Mouse (Mus musculus): ENCODE results near the gene Cfb. TPM values are rescaled to one million over a fixed set of nuclear protein-coding genes. Genes with fewer than 3 reads are reported as not detected.
"Not testable (repeated sequence)": the region's sequence is repeated elsewhere in the genome, so short reads cannot be mapped to it uniquely, and the experiment has no call there.

The Cfb gene
- 0.08 and 0.32 TPM in 2 replicates for polyA plus RNA-seq (2012; rRNA removed)

DNA sequence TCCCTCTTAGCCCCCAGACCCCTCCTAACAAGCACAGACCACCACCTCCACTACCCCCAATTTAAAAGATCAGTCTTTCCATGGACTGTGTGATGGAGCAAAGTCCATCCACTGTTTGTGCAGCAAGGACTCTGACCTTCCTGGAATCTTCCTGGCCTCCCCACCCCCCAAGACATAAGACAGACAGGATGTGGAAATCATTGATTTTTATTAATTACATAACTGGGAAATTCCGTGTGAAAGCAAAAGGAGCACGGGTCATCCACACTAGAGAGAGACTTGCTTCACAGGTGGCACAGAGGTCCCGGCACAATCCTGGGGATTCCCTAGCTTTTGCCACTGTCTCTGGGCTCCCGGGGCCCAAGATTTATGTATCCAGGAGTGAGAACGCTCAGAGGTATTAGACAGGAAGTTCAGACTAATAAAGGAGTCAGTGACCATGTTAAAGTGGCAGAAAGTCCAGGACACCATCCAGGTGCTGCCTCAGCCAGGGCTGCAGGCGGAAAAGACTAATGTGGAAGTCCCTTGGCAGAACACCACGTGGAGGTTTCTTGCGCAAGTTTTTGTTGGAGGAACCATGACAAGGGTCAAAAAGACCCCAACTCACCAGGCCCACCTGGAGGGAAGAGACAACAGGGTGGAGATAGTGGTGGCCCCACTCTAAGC lies at the start of gene Cfb:
Gene Cfb (minus strand): TSS at position 103 of the 666 bp plus-strand sequence.
- no peaks in the 10 kb centered on the region for H3K4me1 ChIP-seq (ENCODE audit: control insufficient read depth, insufficient read depth, low read length)
- H3K4me3 ChIP-seq (ENCODE audit: insufficient read depth, low read length): no peak within 1 kb of the TSS
- no peak within 1 kb of the TSS for H3K27ac ChIP-seq (ENCODE audit: insufficient read depth, low read length)
- TF ChIP-seq CTCF (IDR thresholded peaks at IDR 0.05; ENCODE audit: extremely low read depth, insufficient read depth, low read length) (no peak), POLR2A (IDR thresholded peaks at IDR 0.05; ENCODE audit: extremely low read depth, insufficient read depth, low read length) (no peak)

DNA sequence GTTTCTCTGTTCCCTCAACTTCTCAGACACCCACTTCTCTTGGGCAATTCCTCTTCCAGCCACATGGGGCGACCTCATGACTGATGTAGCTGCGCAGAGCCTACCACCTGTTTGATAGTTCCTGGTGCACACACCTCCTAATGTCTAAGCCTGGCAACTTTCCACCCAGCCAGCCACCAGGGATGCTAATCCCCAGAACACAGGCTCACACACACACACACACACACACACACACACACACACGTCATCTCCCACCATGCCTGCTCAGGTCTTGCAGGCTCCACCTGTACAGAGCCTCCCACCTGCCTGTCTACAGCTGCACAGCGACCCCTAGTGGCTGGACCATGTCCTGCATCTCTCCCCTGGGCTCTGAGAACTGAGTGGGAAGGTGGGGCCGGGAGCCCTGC lies 49.6 kb upstream of the Cfb start:
- no peak overlapping the region for H3K27ac ChIP-seq (ENCODE audit: insufficient read depth, low read length)
- no peaks in the 10 kb centered on the region for H3K4me1 ChIP-seq (ENCODE audit: control insufficient read depth, insufficient read depth, low read length)
- TF ChIP-seq POLR2A (IDR thresholded peaks at IDR 0.05; ENCODE audit: extremely low read depth, insufficient read depth, low read length) (no peak), CTCF (IDR thresholded peaks at IDR 0.05; ENCODE audit: extremely low read depth, insufficient read depth, low read length) (peak; percentile 76)
- H3K4me3 ChIP-seq (ENCODE audit: insufficient read depth, low read length): no peak overlapping the region

DNA sequence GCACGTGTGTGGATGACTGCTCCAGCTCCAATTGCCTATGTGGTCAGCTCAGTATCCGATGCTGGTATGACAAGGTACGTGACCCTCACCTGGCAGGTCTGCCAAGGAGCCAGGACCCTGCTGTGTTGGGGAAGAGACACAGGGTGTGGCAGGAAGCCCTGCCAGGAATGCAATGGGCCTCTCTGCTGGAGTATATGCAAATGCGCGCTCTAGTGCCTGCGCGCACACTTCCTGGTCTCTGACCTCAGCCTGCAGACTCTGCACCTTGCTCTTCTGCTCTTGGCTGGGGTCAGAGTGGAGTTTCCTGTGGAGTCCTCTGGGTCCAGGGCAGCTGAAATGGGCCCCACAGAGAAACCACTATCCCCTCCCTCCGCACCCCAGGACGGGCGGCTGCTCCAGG lies 48.7 kb upstream of the Cfb start:
- TF ChIP-seq CTCF (IDR thresholded peaks at IDR 0.05; ENCODE audit: extremely low read depth, insufficient read depth, low read length) (no peak), POLR2A (IDR thresholded peaks at IDR 0.05; ENCODE audit: extremely low read depth, insufficient read depth, low read length) (no peak)
- H3K4me1 ChIP-seq (ENCODE audit: control insufficient read depth, insufficient read depth, low read length): no peaks in the 10 kb centered on the region
- no peak overlapping the region for H3K4me3 ChIP-seq (ENCODE audit: insufficient read depth, low read length)
- H3K27ac ChIP-seq (ENCODE audit: insufficient read depth, low read length): no peak overlapping the region

DNA sequence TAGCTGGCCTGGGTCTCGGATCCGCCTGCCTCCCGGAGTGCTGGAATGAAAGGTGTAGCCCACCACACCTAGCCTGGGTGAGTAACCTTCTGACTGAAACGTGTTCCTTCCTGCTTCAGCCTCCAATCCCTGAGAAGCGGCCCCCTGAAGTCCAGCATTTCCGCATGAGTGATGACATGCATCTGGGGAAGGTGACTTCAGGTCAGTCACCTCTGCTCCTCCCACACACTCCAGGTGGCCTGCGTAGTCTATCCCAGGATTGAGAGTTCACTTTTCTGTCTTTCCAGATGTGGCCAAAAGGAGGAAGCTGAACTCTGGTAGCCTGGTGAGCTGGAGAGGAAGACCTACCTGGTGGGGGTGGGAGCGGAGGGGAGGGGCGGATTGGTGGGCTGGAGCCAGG lies 40.6 kb upstream of the Cfb start:
- Histone ChIP-seq H3K4me1 (ENCODE audit: control insufficient read depth, insufficient read depth, low read length) (no peaks in the 10 kb centered on the region; the same call in 1 of the 2 replicates), H3K4me3 (ENCODE audit: insufficient read depth, low read length) (no peak overlapping the region), H3K27ac (ENCODE audit: insufficient read depth, low read length) (no peak overlapping the region)
- TF ChIP-seq CTCF (IDR thresholded peaks at IDR 0.05; ENCODE audit: extremely low read depth, insufficient read depth, low read length) (no peak), POLR2A (IDR thresholded peaks at IDR 0.05; ENCODE audit: extremely low read depth, insufficient read depth, low read length) (no peak)

DNA sequence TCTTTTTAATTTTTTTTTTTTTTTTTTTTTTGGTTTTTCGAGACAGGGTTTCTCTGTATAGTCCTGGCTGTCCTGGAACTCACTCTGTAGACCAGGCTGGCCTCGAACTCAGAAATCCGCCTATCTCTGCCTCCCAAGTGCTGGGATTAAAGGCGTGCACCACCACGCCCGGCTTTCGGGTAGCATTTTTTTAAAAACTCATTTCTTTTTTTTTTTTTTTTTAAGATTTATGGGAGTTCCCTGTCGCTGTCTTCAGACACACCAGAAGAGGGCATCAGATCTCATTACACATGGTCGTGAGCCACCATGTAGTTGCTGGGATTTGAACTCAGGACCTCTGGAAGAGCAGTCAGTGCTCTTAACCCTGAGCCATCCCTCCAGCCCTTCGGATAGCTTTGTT lies 39.6 kb upstream of the Cfb start:
- H3K4me3 ChIP-seq (ENCODE audit: insufficient read depth, low read length): not testable (repeated sequence)

DNA sequence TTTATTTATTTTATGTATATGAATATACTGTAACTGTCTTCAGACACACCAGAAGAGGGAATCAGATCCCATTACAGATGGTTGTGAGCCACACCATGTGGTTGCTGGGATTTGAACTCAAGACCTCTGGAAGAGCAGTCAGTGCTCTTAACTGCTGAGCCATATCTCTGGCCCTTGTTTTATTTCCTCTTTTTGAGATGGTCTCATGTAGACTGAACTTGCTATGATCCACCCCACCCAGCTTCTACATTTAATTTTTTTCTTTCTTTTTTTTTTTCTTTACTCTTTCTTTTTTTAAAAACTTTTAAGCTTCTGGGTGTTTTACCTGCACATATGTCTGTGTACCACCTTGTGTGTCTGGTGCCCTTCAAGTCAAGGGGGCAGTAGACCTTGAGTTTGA lies 38.5 kb upstream of the Cfb start:
- H3K4me3 ChIP-seq (ENCODE audit: insufficient read depth, low read length); H3K4me1 ChIP-seq (ENCODE audit: control insufficient read depth, insufficient read depth, low read length); H3K27ac ChIP-seq (ENCODE audit: insufficient read depth, low read length): not testable (repeated sequence)

More for the DNA sequence above, 39.6 kb upstream of the Cfb start:
- not testable (repeated sequence) for H3K4me1 ChIP-seq (ENCODE audit: control insufficient read depth, insufficient read depth, low read length); H3K27ac ChIP-seq (ENCODE audit: insufficient read depth, low read length)

DNA sequence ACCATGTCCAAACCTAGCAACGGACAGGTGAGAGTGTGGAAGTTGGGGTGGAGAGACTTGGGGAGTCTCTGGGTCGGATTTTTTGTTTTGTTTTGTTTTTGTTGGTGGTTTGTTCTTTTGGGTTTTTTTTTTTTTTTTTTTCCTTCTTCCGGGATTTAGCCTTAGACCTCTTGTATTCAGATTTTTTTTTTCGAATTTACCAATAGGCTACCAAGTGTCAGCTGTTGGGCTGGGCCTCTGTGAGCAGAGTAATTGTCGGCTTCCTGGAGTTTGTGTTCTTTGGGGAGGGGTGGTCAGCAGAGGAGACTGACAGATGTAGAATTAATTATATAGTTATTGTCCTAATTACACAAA lies 37.5 kb upstream of the Cfb start:
- peak overlapping the region; percentile 53 for H3K4me3 ChIP-seq (ENCODE audit: insufficient read depth, low read length)
- peaks cover 3% of the 10 kb centered on the region; the same call in 1 of the 2 replicates for H3K4me1 ChIP-seq (ENCODE audit: control insufficient read depth, insufficient read depth, low read length)
- no peak for TF ChIP-seq POLR2A (IDR thresholded peaks at IDR 0.05; ENCODE audit: extremely low read depth, insufficient read depth, low read length)
- no peak for TF ChIP-seq CTCF (IDR thresholded peaks at IDR 0.05; ENCODE audit: extremely low read depth, insufficient read depth, low read length)
- H3K27ac ChIP-seq (ENCODE audit: insufficient read depth, low read length): no peak overlapping the region

DNA sequence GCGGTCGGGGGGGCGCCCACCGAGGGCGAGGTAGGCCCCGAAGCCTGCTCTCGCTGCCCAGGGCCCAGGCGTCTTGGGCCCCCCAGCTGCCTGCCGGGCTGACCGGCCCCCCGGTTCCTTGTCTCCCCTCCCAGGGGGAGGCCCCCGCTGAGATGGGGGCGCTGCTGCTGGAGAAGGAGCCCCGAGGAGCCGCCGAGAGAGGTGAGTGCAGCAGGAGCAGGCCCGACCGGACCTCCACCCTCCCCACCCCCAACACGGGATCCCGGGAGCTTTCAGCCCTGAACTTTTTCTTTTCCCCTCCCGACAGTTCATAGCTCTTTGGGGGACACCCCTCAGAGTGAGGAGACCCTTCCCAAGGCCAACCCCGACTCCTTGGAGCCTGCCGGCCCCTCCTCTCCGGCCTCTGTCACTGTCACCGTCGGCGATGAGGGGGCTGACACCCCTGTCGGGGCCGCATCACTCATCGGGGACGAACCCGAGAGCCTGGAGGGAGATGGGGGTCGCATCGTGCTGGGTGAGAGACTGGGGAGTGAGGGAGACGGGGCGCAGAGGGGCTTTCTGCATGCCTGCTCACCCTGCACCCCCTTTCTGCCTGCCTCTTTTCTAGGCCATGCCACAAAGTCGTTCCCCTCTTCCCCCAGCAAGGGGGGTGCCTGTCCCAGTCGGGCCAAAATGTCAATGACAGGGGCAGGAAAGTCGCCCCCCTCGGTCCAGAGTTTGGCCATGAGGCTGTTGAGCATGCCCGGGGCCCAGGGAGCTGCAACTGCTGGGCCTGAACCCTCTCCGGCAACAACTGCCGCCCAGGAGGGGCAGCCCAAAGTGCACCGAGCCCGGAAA lies 37.0 kb upstream of the Cfb start:
- H3K4me3 ChIP-seq (ENCODE audit: insufficient read depth, low read length): peak overlapping the region; percentile 53
- peaks cover 3% of the 10 kb centered on the region; the same call in 1 of the 2 replicates for H3K4me1 ChIP-seq (ENCODE audit: control insufficient read depth, insufficient read depth, low read length)
- TF ChIP-seq POLR2A (IDR thresholded peaks at IDR 0.05; ENCODE audit: extremely low read depth, insufficient read depth, low read length): no peak
- H3K27ac ChIP-seq (ENCODE audit: insufficient read depth, low read length): peak overlapping the region; percentile 79

DNA sequence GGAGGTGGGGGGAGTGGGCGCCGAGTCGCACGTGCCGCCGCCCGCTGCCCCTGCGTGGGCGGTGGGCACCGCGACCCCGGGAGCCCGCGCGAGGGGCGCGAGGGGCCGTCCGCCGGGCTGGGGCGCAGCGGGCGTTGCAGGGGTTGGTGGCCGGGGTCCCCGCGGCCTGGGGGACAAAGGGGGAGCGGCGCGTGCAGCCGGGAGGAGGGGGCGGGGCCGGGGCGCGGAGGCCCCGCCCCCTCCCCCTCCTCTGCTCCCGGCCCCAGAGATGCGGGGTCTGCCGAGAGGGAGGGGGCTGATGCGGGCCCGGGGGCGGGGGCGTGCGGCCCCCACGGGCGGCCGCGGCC lies 36.4 kb upstream of the Cfb start:
- peak overlapping the region; percentile 53 for H3K4me3 ChIP-seq (ENCODE audit: insufficient read depth, low read length)
- no peak for TF ChIP-seq CTCF (IDR thresholded peaks at IDR 0.05; ENCODE audit: extremely low read depth, insufficient read depth, low read length)
- no peak for TF ChIP-seq POLR2A (IDR thresholded peaks at IDR 0.05; ENCODE audit: extremely low read depth, insufficient read depth, low read length)
- H3K4me1 ChIP-seq (ENCODE audit: control insufficient read depth, insufficient read depth, low read length): peaks cover 3% of the 10 kb centered on the region; the same call in 1 of the 2 replicates
- no peak overlapping the region for H3K27ac ChIP-seq (ENCODE audit: insufficient read depth, low read length)

DNA sequence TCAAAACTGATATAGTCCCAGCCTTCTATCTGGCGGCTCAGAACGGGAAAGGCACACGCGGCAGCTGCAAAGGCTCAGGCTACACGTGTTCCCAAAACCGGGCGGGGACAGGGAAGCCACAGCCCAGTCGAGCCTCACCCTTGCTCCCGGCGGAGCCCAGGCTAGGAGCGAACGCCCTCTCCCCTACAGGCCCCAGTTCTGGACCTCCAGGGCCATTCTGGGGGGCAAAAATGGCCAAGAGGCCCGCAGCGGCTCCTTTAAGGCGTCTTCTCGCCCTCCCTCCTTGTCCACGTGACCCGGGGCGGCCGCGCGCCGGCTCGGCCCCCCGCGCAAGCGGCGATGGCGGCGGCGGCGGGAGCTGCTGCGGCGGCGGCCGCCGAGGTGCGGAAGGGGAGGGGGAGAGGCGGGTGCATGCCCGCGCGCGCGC lies 35.9 kb upstream of the Cfb start, which contains the start of the genes C2 and Ehmt2:
Gene C2 (minus strand): TSS at position 106 of the 427 bp plus-strand sequence.
Gene Ehmt2 (plus strand): TSS at position 310 of the 427 bp plus-strand sequence.
- peak; percentile 34; the same call in 1 of the 2 replicates for TF ChIP-seq POLR2A (IDR thresholded peaks at IDR 0.05; ENCODE audit: extremely low read depth, insufficient read depth, low read length)
- no peak for TF ChIP-seq CTCF (IDR thresholded peaks at IDR 0.05; ENCODE audit: extremely low read depth, insufficient read depth, low read length)
- H3K4me1 ChIP-seq (ENCODE audit: control insufficient read depth, insufficient read depth, low read length): peaks cover 3% of the 10 kb centered on the region; the same call in 1 of the 2 replicates
- peak within 1 kb of the TSS; percentile 53 for H3K4me3 ChIP-seq (ENCODE audit: insufficient read depth, low read length)
- peak within 1 kb of the TSS; percentile 84 for H3K27ac ChIP-seq (ENCODE audit: insufficient read depth, low read length)
